Mouse (Mus musculus): ENCODE results near the gene Stk10. TPM values are rescaled to one million over a fixed set of nuclear protein-coding genes. Genes with fewer than 3 reads are reported as not detected.
A peak's percentile ranks its signal among the peaks of the same experiment; 100 is the strongest.
"Not testable (repeated sequence)": the region's sequence is repeated elsewhere in the genome, so short reads cannot be mapped to it uniquely, and the experiment has no call there.

The Stk10 gene
- polyA plus RNA-seq, 1 experiment from 2014 or later, result 2.2 TPM

GRCm38 (mm10) chr11:32607319-32607718 is 74.2 kb downstream of the Stk10 start:
- Histone ChIP-seq H3K9me3 (ENCODE audit: control insufficient read depth, low read length) (no peaks in the 10 kb centered on the region), H3K4me1 (ENCODE audit: control insufficient read depth in 2 of 2, insufficient read depth in 2 of 2, low read length in 2 of 2) (peaks cover 13 to 18% of the 10 kb centered on the region in 2 experiments), H3K9ac (ENCODE audit: low read length) (no peak overlapping the region), H3K27ac (replicated peaks in 1 of 2; ENCODE audit: control insufficient read depth in 1 of 2, insufficient read depth in 1 of 2, low read depth in 2 of 2, low read length in 2 of 2) (no peak overlapping the region), H3K4me3 (ENCODE audit: control insufficient read depth in 1 of 2, insufficient read depth in 1 of 2, low read depth in 1 of 2, low read length in 2 of 2) (no peak overlapping the region), H3K36me3 (ENCODE audit: control insufficient read depth, insufficient read depth, low read length) (peaks cover 4% of the 10 kb centered on the region; the same call in 1 of the 2 replicates), H3K27me3 (ENCODE audit: control insufficient read depth, insufficient read depth, low read length) (no peaks in the 10 kb centered on the region), H3K4me2 (ENCODE audit: low read length) (no peak overlapping the region)
- no peak for ATAC-seq (ENCODE audit: insufficient number of reproducible peaks, insufficient read depth, low FRiP score, low read depth)

DNA sequence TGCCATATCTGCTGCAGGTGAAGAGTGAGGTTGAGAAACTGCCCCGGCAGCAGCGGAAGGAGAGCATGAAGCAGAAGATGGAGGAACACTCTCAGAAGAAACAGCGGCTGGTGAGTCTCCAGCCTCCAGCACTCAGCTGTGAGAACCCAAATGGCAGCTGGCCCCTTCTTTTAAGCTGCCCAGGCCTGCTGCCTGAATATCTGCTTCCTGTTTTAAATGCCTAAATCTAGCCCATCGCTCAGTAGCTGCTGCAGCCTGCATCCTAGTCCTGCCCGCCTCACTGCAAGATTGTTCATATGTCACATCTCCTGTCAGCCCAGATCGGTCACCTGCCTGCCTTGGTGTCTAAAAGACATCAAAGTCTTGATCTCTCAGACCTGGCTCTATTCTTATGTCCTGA is 77.5 kb downstream of the Stk10 start:
- Histone ChIP-seq H3K4me2 (ENCODE audit: low read length) (no peak overlapping the region), H3K9me3 (ENCODE audit: control insufficient read depth, low read length) (no peaks in the 10 kb centered on the region), H3K9ac (ENCODE audit: low read length) (no peak overlapping the region), H3K4me1 (ENCODE audit: control insufficient read depth in 2 of 2, insufficient read depth in 2 of 2, low read length in 2 of 2) (peaks cover 2 to 3% of the 10 kb centered on the region in 2 experiments; a peak in 2 of 4 replicates), H3K4me3 (ENCODE audit: control insufficient read depth in 1 of 2, insufficient read depth in 1 of 2, low read depth in 1 of 2, low read length in 2 of 2) (no peak overlapping the region), H3K27ac (replicated peaks in 1 of 2; ENCODE audit: control insufficient read depth in 1 of 2, insufficient read depth in 1 of 2, low read depth in 2 of 2, low read length in 2 of 2) (no peak overlapping the region), H3K27me3 (ENCODE audit: control insufficient read depth, insufficient read depth, low read length) (no peaks in the 10 kb centered on the region), H3K36me3 (ENCODE audit: control insufficient read depth, insufficient read depth, low read length) (0 out of 2 replicates have a peak, but pooled peaks cover 9% of the 10 kb centered on the region)
- WGBS, result 77% methylated on average over 6 of the region's 6 CpGs
- no peak for ATAC-seq (ENCODE audit: insufficient number of reproducible peaks, insufficient read depth, low FRiP score, low read depth)

GRCm38 (mm10) chr11:32612304-32612703 is 79.2 kb downstream of the Stk10 start:
- Histone ChIP-seq H3K4me1 (ENCODE audit: control insufficient read depth in 2 of 2, insufficient read depth in 2 of 2, low read length in 2 of 2) (peaks cover 0 to 4% of the 10 kb centered on the region in 2 experiments; a peak in 1 of 4 replicates), H3K27ac (replicated peaks in 1 of 2; ENCODE audit: control insufficient read depth in 1 of 2, insufficient read depth in 1 of 2, low read depth in 2 of 2, low read length in 2 of 2) (no peak overlapping the region), H3K9me3 (ENCODE audit: control insufficient read depth, low read length) (no peaks in the 10 kb centered on the region), H3K4me3 (ENCODE audit: control insufficient read depth in 1 of 2, insufficient read depth in 1 of 2, low read depth in 1 of 2, low read length in 2 of 2) (no peak overlapping the region), H3K9ac (ENCODE audit: low read length) (no peak overlapping the region), H3K4me2 (ENCODE audit: low read length) (no peak overlapping the region), H3K27me3 (ENCODE audit: control insufficient read depth, insufficient read depth, low read length) (no peaks in the 10 kb centered on the region), H3K36me3 (ENCODE audit: control insufficient read depth, insufficient read depth, low read length) (0 out of 2 replicates have a peak, but pooled peaks cover 9% of the 10 kb centered on the region)
- 73% methylated on average over 6 of the region's 6 CpGs for WGBS
- ATAC-seq (ENCODE audit: insufficient number of reproducible peaks, insufficient read depth, low FRiP score, low read depth), result no peak

GRCm38 (mm10) chr11:32614463-32614862 is 81.4 kb downstream of the Stk10 start:
- Histone ChIP-seq H3K9me3 (ENCODE audit: control insufficient read depth, low read length) (no peaks in the 10 kb centered on the region), H3K27ac (replicated peaks in 1 of 2; ENCODE audit: control insufficient read depth in 1 of 2, insufficient read depth in 1 of 2, low read depth in 2 of 2, low read length in 2 of 2) (no peak overlapping the region), H3K4me2 (ENCODE audit: low read length) (no peak overlapping the region), H3K36me3 (ENCODE audit: control insufficient read depth, insufficient read depth, low read length) (peaks cover 12% of the 10 kb centered on the region; the same call in 1 of the 2 replicates), H3K4me1 (ENCODE audit: control insufficient read depth in 2 of 2, insufficient read depth in 2 of 2, low read length in 2 of 2) (peaks cover 10 to 13% of the 10 kb centered on the region in 2 experiments), H3K4me3 (ENCODE audit: control insufficient read depth in 1 of 2, insufficient read depth in 1 of 2, low read depth in 1 of 2, low read length in 2 of 2) (no peak overlapping the region), H3K27me3 (ENCODE audit: control insufficient read depth, insufficient read depth, low read length) (no peaks in the 10 kb centered on the region), H3K9ac (ENCODE audit: low read length) (no peak overlapping the region)
- no peak for ATAC-seq (ENCODE audit: insufficient number of reproducible peaks, insufficient read depth, low FRiP score, low read depth)
- WGBS, result 95% methylated on average over 29 of the region's 29 CpGs

- H3K36me3 ChIP-seq (ENCODE audit: control insufficient read depth, insufficient read depth, low read length), result peaks cover 12% of the 10 kb centered on the region; the same call in 1 of the 2 replicates
- H3K27ac ChIP-seq (replicated peaks in 1 of 2; ENCODE audit: control insufficient read depth in 1 of 2, insufficient read depth in 1 of 2, low read depth in 2 of 2, low read length in 2 of 2), result no peak overlapping the region
- no peak for ATAC-seq (ENCODE audit: insufficient number of reproducible peaks, insufficient read depth, low FRiP score, low read depth)
- H3K27me3 ChIP-seq (ENCODE audit: control insufficient read depth, insufficient read depth, low read length), result no peaks in the 10 kb centered on the region
- H3K4me1 ChIP-seq (ENCODE audit: control insufficient read depth in 2 of 2, insufficient read depth in 2 of 2, low read length in 2 of 2), result peaks cover 13 to 22% of the 10 kb centered on the region in 2 experiments
- no peak overlapping the region for H3K4me3 ChIP-seq (ENCODE audit: control insufficient read depth in 1 of 2, insufficient read depth in 1 of 2, low read depth in 1 of 2, low read length in 2 of 2)
- H3K9me3 ChIP-seq (ENCODE audit: control insufficient read depth, low read length), result no peaks in the 10 kb centered on the region
- H3K9ac ChIP-seq (ENCODE audit: low read length), result no peak overlapping the region
- 20% methylated on average over 11 of the region's 11 CpGs for WGBS
- H3K4me2 ChIP-seq (ENCODE audit: low read length), result no peak overlapping the region; the same call in 1 of the 2 replicates
These were observed 82.5 kb downstream of the Stk10 start for GRCm38 (mm10) chr11:32615561-32615960.

DNA sequence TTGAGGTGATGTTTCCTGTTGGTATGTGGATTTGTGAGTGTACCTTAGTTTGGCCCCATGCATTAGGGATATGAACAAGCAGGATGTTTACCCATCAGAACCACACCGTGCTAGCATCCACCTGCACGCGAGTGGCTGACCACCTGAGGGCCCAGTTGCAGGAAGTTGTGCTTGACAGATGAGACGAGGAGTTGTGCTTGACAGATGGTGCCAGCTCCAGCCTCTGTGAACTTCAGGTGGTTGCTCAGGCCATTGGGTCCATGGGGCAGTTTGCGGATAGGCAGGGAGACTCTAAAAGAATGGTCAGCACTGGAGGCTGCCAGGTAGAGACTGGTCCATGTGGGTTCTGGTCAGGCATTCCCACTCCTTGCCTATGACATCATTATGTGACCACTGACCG is 83.0 kb downstream of the Stk10 start:
- Histone ChIP-seq H3K4me1 (ENCODE audit: control insufficient read depth in 2 of 2, insufficient read depth in 2 of 2, low read length in 2 of 2) (peaks cover 13 to 22% of the 10 kb centered on the region in 2 experiments), H3K9me3 (ENCODE audit: control insufficient read depth, low read length) (no peaks in the 10 kb centered on the region), H3K4me3 (ENCODE audit: control insufficient read depth in 1 of 2, insufficient read depth in 1 of 2, low read depth in 1 of 2, low read length in 2 of 2) (no peak overlapping the region), H3K27ac (replicated peaks in 1 of 2; ENCODE audit: control insufficient read depth in 1 of 2, insufficient read depth in 1 of 2, low read depth in 2 of 2, low read length in 2 of 2) (no peak overlapping the region), H3K9ac (ENCODE audit: low read length) (no peak overlapping the region), H3K27me3 (ENCODE audit: control insufficient read depth, insufficient read depth, low read length) (no peaks in the 10 kb centered on the region), H3K36me3 (ENCODE audit: control insufficient read depth, insufficient read depth, low read length) (peaks cover 12% of the 10 kb centered on the region; the same call in 1 of the 2 replicates), H3K4me2 (ENCODE audit: low read length) (no peak overlapping the region; the same call in 1 of the 2 replicates)
- no peak for ATAC-seq (ENCODE audit: insufficient number of reproducible peaks, insufficient read depth, low FRiP score, low read depth)
- 65% methylated on average over 6 of the region's 6 CpGs for WGBS

DNA sequence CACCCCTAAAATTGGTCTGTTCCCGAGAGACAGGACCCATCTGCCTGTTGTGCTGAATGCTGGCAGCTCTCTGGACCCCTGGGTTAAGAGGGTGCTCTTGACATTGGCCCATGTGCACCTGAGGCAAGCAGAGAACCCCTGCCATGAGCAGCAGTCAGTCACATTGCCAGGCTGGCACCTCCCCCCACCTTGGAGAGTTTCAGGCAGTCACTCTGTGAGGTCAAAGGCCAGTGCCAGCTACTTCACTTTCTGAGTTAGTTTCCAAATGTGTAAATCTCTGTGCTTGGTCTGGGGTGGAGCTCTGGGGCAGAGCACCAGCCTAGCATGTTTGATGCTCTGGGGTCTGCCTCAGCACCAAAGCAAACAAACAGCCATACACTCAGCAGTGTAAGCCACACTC is 84.9 kb downstream of the Stk10 start:
- ATAC-seq (ENCODE audit: insufficient number of reproducible peaks, insufficient read depth, low FRiP score, low read depth), result no peak
- no peak overlapping the region for H3K4me2 ChIP-seq (ENCODE audit: low read length)
- no peaks in the 10 kb centered on the region for H3K9me3 ChIP-seq (ENCODE audit: control insufficient read depth, low read length)
- peaks cover 9% of the 10 kb centered on the region; the same call in 1 of the 2 replicates for H3K36me3 ChIP-seq (ENCODE audit: control insufficient read depth, insufficient read depth, low read length)
- H3K27ac ChIP-seq (replicated peaks in 1 of 2; ENCODE audit: control insufficient read depth in 1 of 2, insufficient read depth in 1 of 2, low read depth in 2 of 2, low read length in 2 of 2), result peak overlapping the region in 1 of 2 experiments; percentile 83; a peak in 1 of 4 replicates
- H3K4me3 ChIP-seq (ENCODE audit: control insufficient read depth in 1 of 2, insufficient read depth in 1 of 2, low read depth in 1 of 2, low read length in 2 of 2), result no peak overlapping the region
- peaks cover 17 to 25% of the 10 kb centered on the region in 2 experiments for H3K4me1 ChIP-seq (ENCODE audit: control insufficient read depth in 2 of 2, insufficient read depth in 2 of 2, low read length in 2 of 2)
- H3K27me3 ChIP-seq (ENCODE audit: control insufficient read depth, insufficient read depth, low read length), result no peaks in the 10 kb centered on the region
- 75% methylated on average over 1 of the region's 1 CpGs for WGBS
- H3K9ac ChIP-seq (ENCODE audit: low read length), result no peak overlapping the region

- H3K4me3 ChIP-seq (ENCODE audit: control insufficient read depth in 1 of 2, insufficient read depth in 1 of 2, low read depth in 1 of 2, low read length in 2 of 2); H3K9ac ChIP-seq (ENCODE audit: low read length); H3K9me3 ChIP-seq (ENCODE audit: control insufficient read depth, low read length); H3K36me3 ChIP-seq (ENCODE audit: control insufficient read depth, insufficient read depth, low read length); ATAC-seq (ENCODE audit: insufficient number of reproducible peaks, insufficient read depth, low FRiP score, low read depth); H3K4me2 ChIP-seq (ENCODE audit: low read length); H3K27me3 ChIP-seq (ENCODE audit: control insufficient read depth, insufficient read depth, low read length): not testable (repeated sequence)
- H3K27ac ChIP-seq (replicated peaks in 1 of 2; ENCODE audit: control insufficient read depth in 1 of 2, insufficient read depth in 1 of 2, low read depth in 2 of 2, low read length in 2 of 2), result peak overlapping the region; percentile 83 to 84
- H3K4me1 ChIP-seq (ENCODE audit: control insufficient read depth in 2 of 2, insufficient read depth in 2 of 2, low read length in 2 of 2), result peaks cover 17 to 25% of the 10 kb centered on the region in 2 experiments
- WGBS, result 79% methylated on average over 5 of the region's 5 CpGs
These were observed 85.5 kb downstream of the Stk10 start for GRCm38 (mm10) chr11:32618641-32619040.
